Mouse (Mus musculus) cerebellum, postnatal 14 days (tissue): ENCODE data around the gene Pfkp.

Experiments
- DNase-seq, 2 experiments: peaks; one replicate each; pipeline ENCODE4 v3.0.0; 2021; ENCODE audit warnings: mixed read lengths in 2 of 2

The Pfkp gene

DNA sequence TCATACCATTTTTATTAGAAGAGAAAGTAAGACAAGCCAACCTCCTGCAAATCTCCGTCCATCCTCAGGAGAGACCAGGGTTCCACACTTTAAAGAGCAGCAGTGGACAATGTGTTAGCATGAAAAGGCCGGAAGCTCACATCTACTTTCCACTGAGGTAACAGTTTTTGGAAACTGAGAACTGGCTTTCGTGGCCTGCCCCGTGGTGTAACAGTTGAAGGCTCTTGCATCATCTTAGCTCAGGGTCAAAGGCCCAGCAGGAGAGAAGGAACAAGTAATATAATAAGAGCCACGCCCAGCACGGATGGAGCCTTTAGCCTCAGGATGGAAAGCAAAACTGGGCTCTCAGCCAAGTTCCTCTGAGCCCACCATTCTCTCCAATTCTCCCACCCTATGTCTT, 12.1 kb downstream of the Pfkp start:
- no peak for DNase-seq

- no peak for DNase-seq
These were observed 13.2 kb downstream of the Pfkp start for GRCm38 (mm10) chr13:6635138-6636076.

- DNase-seq, result no peak
These were observed 14.5 kb downstream of the Pfkp start for GRCm38 (mm10) chr13:6634063-6634462.

GRCm38 (mm10) chr13:6633524-6633923, 15.1 kb downstream of the Pfkp start:
- DNase-seq, result peak in 1 of 2 experiments; percentile 29

DNA sequence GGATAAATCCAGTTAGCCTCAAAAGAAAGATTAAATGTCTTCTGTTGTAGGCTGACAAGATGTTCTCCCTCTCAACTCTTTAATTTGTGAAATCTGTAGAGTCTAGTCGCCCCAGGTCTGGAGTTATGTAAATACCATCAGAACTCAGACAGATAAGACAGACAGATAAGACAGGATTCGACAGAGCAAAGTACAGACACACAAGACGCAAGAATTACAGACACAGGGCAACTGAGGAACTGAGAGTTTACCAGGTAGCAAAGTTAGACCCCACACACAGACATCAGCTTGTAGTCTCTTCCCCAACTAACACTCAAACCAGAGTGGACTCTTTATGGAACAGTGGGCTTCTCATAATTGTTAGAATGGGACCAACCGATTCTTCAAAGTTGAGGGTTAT, 15.6 kb downstream of the Pfkp start:
- no peak for DNase-seq

DNA sequence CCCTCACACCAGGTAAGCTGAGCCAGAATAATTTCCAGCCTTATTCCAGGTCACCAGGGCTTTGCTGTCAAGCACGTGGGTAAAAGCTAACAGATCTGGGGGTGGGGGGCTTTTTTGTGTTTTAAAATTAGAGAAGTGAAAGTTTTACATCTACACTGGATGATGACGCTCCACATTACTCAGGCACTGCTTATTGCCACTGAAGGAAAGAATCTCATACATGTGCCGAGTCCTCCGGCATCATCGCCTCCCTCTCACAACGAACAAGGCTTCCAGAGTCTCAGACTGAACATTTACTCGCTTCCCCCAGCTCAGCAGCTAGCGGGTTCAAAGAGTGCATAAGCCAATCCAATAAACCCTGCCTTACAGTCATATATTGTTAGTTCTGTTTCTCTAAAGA, 16.1 kb downstream of the Pfkp start:
- DNase-seq, result no peak

GRCm38 (mm10) chr13:6631772-6632510, 16.6 kb downstream of the Pfkp start:
- peak; percentile 35 to 37 for DNase-seq

DNA sequence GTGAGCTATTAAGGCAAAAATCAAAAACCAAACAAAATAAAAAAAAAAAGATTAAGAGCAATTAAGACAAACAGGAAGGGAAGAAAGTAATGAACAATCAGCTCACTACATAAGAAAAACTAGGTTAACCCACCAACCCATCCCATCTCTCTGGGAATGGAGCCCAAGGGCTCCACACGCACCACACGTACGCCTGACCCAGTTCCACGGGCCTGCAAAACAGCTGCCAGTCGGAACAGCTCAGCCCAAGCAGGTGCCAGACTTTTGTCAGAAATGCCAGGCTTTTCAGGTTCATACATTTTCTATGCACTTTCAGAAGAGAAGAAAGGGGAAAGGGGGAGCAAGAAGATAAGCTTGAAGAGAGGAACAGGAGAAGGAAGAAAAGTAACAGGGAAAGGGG, 17.9 kb downstream of the Pfkp start:
- DNase-seq, result peak; percentile 55 to 61

GRCm38 (mm10) chr13:6629927-6630326, 18.6 kb downstream of the Pfkp start:
- DNase-seq, result no peak

DNA sequence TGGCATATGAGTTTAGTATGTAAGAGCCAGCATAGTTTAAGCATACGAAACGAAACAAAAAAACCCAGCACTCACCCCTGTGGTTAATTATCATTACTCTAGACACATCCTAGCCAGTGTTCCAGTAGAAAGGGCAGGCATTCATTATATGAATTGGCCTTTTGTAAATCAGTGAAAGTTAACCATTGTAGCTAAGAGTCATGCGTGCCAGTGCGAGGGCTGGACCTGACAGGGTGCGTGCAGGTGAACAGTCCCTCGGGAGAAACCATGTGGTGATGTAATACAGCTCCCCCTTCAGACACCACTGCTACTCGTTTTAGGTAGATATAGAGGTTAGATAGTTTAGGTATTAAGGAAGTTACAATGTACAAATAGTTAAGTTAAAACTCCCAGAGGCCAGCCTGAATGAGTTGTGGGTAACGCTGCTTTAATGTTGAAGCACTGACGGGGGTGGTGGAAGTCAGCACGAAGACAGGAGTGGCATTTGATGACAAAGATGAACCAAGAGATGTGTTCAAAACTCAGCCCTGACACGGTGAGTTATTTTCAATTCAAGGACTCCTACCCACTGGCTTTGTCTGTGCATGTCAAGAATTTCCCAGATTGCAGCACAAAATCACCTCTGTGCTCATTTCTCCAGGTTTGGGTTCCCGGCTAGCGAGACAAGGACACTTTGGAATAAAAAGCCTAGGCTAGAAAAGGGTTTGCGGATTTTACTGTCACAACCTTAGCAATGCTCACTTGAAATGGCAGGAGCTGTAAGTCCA, 19.4 kb downstream of the Pfkp start:
- DNase-seq, result no peak

DNA sequence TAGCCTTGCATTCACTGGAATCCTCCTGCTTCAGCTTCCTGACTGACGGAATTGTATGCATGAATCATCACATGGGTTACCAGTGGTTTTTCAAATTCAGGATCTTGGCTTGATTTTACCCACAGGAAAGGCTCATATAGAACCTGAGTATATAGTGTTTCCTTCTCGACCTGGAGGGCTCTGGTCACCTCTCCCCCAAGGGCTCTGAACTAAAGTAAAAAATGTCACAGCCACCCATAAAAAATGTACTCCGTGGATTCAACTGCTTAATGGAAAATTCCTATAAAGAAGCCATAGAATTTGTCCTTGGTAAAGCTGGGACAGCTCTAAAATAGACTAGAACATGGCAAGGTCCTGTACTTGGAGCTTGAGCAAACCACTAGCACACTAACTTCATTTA, 20.3 kb downstream of the Pfkp start:
- DNase-seq, result no peak

DNA sequence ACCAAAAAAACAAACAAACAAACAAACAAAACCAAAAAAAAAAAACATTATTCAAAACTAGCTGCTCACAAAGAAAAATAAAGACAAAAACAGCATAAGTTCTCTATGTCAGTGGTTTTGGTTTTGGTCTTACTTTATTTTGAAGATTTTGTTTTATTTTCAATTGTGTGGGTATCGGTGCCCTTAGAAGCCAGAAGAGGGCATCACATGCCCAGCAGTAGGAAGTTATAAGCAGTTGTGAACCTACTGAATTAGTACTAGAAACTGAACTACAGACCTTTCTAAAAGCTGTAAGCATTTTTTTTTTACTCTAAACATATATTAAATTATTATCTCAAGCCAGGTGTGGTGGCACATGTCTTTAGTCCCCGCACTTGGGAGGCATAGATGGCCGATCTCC, 21.2 kb downstream of the Pfkp start:
- DNase-seq, result no peak

GRCm38 (mm10) chr13:6626508-6627114, 22.0 kb downstream of the Pfkp start:
- DNase-seq, result no peak

DNA sequence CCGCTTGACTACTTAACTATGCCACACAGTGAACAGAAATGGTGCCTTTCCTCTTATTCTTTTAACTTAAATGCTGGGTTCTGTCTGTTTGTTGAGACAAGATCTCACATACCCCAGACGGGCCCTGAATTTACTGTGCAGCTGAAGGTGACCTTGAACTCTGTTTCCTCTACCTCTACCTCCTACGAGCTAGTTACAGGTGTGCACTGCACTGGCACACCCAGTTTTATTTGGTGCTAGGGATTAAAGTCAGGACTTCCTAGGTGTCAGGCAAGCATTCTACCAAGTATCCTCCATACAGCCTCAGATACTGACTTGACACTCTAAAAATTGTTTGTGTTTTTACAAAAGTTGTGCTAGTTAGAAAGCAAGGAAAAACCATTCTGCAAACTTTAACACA, 22.6 kb downstream of the Pfkp start:
- DNase-seq, result no peak

- DNase-seq, result peak; percentile 67 to 69
These were observed 24.0 kb downstream of the Pfkp start for GRCm38 (mm10) chr13:6624604-6625003.

- no peak for DNase-seq
These were observed 24.5 kb downstream of the Pfkp start for GRCm38 (mm10) chr13:6624121-6624520.

DNA sequence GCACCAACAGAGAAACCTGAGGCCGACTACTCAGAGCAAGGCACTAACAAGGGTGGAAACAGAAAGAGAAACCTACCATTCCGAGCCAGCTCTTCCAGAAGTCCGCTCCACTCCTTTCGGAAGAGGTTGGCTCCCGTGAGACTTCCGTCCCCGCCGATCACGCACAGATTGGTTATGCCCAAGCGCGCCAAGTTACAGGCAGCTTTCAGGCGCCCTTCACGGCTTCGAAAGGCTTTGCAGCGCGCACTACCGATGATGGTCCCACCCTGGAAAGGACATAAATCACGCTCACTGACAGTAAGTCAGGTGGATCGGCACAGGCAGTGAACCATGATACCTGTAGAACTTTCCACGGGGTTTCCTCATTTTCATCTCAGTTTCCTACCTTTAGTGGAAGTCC, 26.7 kb downstream of the Pfkp start:
- DNase-seq, result no peak

DNA sequence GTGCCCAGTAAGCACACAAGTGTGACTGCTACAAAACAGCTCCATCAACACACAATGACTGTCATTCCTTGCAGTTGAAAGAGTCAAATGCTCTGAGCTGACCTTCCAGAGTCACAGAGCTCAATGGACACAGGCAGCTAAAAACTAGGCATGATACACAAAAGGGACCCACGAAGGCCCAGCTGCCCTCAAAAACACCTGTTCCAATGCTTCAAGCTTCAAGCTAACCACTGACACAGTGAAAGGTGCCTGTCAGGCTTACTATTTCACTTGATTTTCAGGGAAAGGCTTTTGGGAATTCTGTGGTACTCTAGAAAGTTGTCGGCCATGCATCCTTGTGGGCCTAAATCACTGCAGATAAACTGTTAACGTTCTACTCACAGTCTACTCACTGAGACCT, 28.3 kb downstream of the Pfkp start:
- no peak for DNase-seq

DNA sequence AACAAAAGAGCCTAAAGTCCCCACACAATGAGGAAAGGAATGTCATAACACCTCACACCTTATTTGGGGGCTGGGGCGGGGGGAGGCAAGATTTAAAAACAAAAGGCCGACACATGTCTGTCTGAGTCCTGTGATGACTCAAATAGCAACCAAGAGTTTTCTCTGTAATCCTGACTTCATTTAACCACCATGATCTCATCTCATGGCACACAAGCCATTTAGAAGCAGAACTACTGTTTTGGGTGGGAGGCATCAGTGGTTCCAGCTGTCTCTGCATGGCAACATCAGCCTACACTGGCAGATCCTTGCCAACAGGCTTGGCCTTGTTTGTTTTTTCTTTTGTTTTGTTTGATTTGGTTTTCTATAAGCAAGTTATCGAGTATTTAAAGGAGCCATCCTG, 29.9 kb downstream of the Pfkp start:
- DNase-seq, result no peak

- no peak for DNase-seq
These were observed 34.7 kb downstream of the Pfkp start for GRCm38 (mm10) chr13:6613690-6614445.

- no peak for DNase-seq
These were observed 45.7 kb downstream of the Pfkp start for GRCm38 (mm10) chr13:6602786-6603409.

GRCm38 (mm10) chr13:6601676-6602075, 46.9 kb downstream of the Pfkp start:
- no peak for DNase-seq
